In genomic region chr4:119592479-119592878, GRCm38 (mm10) we compare ENCODE assay signal across 35 mouse cellular contexts. TPM values are rescaled to one million over a fixed set of nuclear protein-coding genes. Genes with fewer than 3 reads are reported as not detected.
"Had no signal": no experiment of that assay in that cellular context is flagged by ENCODE, and none has a peak within 500 bp of the region (broad histone marks: within the 10 kb centered on the region; RNA-seq: fewer than 3 reads in every experiment).

No protein-coding gene starts in this region.

- DNase-seq: gastrocnemius, adult 2 months; gastrocnemius, postnatal 10 days; gastrocnemius, postnatal 25 days; heart, adult 18-20 months; heart, postnatal 4 days; kidney, adult 11 months; kidney, adult 2 months; kidney, adult 9 months; kidney, postnatal 14 days; kidney, postnatal 36 days; layer of hippocampus, adult 9-11 months; layer of hippocampus, postnatal 36 days; liver; liver, embryonic 13.5 days had no signal

- H3K9ac ChIP-seq: heart, embryonic 12.5 days; hindbrain, embryonic 13.5 days; hindbrain, embryonic 15.5 days; kidney, embryonic 15.5 days; limb, embryonic 12.5 days; liver, embryonic 13.5 days; liver, embryonic 15.5 days had no signal

- H3K9me3 ChIP-seq: heart, embryonic 10.5 days; heart, embryonic 12.5 days; hindbrain, embryonic 10.5 days; hindbrain, embryonic 13.5 days; hindbrain, embryonic 15.5 days; kidney, embryonic 15.5 days; limb, embryonic 10.5 days; limb, embryonic 12.5 days; liver, embryonic 13.5 days; liver, embryonic 15.5 days had no signal

- H3K27ac ChIP-seq: gastrocnemius, adult 2 months; heart, embryonic 10.5 days; hindbrain, embryonic 10.5 days; hindbrain, embryonic 13.5 days; hindbrain, embryonic 15.5 days; hindbrain, postnatal 0 days; kidney, embryonic 15.5 days; kidney, postnatal 0 days; left cerebral cortex, adult 2 months; limb, embryonic 10.5 days; limb, embryonic 12.5 days; liver, embryonic 13.5 days; liver, embryonic 15.5 days had no signal

- H3K4me3 ChIP-seq: gastrocnemius, adult 2 months; heart, embryonic 10.5 days; heart, embryonic 12.5 days; hindbrain, embryonic 10.5 days; hindbrain, embryonic 13.5 days; hindbrain, embryonic 15.5 days; kidney, embryonic 15.5 days; left cerebral cortex, adult 2 months; limb, embryonic 10.5 days; limb, embryonic 12.5 days; liver, embryonic 13.5 days; liver, embryonic 15.5 days had no signal

- H3K4me1 ChIP-seq: heart, embryonic 10.5 days; hindbrain, embryonic 13.5 days; limb, embryonic 10.5 days; limb, embryonic 12.5 days; liver, embryonic 13.5 days; liver, embryonic 15.5 days had no signal

RNA-seq across cellular contexts. Expression of gene Guca2a, which starts 45.0 kb away (rescaled TPM):
- total RNA-seq: gastrocnemius, adult 2 months; gastrocnemius, postnatal 10 days; gastrocnemius, postnatal 25 days; gastrocnemius, postnatal 4 days; granulocyte monocyte progenitor cell, adult 5-6 weeks; heart, adult 18-20 months; heart, adult 8-10 months; heart, postnatal 25 days; heart, postnatal 4 days; hindbrain, postnatal 0 days; layer of hippocampus, adult 18-20 months; layer of hippocampus, adult 8-10 months; layer of hippocampus, postnatal 14 days; layer of hippocampus, postnatal 36 days; left cerebral cortex, adult 2 months; left cerebral cortex, postnatal 14 days; left cerebral cortex, postnatal 36 days had no signal
